Mouse (Mus musculus): Measurements from ENCODE around the gene Fbln1. TPM values are rescaled to one million over a fixed set of nuclear protein-coding genes. Genes with fewer than 3 reads are reported as not detected.
"Not testable (repeated sequence)": the region's sequence is repeated elsewhere in the genome, so short reads cannot be mapped to it uniquely, and the experiment has no call there.

Gene Fbln1
- total RNA-seq, 2 experiments from 2014 or later = 94.1 to 94.2 TPM

GRCm38 (mm10) chr15:85319924-85320668 is 114.3 kb downstream of the Fbln1 start:
- no peak for DNase-seq (ENCODE audit: low spot score)
- intact Hi-C loops (cut with DNase I) = loop anchor here (5.0 kb wide), 1 partner anchor 53 kb away; no protein-coding TSS in a partner anchor

- intact Hi-C loops (cut with DNase I) = no loop called here
- no peak for DNase-seq (ENCODE audit: low spot score)
Observed at GRCm38 (mm10) chr15:85323214-85323613, 117.5 kb downstream of the Fbln1 start.

GRCm38 (mm10) chr15:85324426-85324825 is 118.7 kb downstream of the Fbln1 start:
- intact Hi-C loops (cut with DNase I) = no loop called here
- DNase-seq (ENCODE audit: low spot score) = no peak

DNA sequence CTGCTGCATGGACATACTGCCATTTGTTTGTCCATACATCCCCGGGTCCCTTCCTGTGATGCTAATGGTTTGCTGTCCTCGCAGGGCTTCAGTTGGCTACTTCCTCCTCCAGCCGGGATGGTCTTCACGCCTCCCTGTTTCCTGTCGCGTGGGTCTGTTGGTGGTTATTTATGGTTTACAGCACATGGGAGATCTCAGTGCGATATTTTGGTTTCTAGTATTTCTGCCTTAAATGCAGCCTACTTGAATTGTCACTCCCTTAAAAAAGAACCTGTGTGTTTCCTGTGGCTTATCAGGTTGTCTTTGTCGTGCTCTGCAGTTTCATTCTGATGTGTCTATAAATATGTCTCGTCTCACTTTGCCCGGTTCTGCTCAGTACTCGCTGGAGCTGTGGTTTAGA is 122.1 kb downstream of the Fbln1 start:
- DNase-seq (ENCODE audit: low spot score) = no peak
- intact Hi-C loops (cut with DNase I) = no loop called here

- intact Hi-C loops (cut with DNase I); DNase-seq (ENCODE audit: low spot score): not testable (repeated sequence)
Observed at GRCm38 (mm10) chr15:85328455-85328854, 122.7 kb downstream of the Fbln1 start.

DNA sequence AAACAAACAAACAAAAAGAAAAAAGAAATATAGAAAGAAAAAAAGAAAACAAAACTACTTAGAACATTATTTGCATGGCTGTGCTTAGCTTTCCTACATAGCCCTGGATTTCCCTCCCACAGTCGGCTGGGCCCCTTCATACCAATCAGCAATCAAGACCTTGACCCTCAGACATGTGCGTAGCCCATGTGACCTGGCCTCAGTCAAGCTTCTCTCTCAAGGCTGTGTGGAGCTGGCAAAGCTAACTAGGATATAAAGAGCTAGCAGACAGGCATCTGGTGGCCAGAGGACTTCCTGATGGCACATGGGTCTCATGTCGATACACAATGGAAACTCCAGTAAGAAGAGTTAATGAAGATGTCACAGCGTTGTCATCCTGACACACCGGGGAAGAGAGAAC is 123.3 kb downstream of the Fbln1 start:
- intact Hi-C loops (cut with DNase I) = no loop called here
- DNase-seq (ENCODE audit: low spot score) = no peak

DNA sequence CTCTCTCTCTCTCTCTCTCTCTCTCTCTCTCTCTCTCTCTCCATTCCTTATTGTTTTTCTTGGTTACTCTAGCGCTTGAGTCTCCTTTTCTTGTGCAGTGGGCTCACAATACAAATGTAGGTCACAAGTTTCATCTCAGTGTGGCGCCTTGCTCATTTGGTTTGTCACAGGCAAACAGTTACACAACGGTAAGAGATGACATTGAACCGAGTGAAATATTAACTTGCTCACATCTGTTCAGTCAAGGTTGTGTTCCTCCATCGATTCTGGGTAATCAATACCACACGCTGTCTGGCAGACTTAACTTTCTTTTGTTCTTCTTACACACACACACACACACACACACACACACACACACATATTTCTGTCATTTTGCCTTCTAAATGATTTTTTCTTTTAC is 124.3 kb downstream of the Fbln1 start:
- no peak for DNase-seq (ENCODE audit: low spot score)
- intact Hi-C loops (cut with DNase I) = loop anchor here (10.0 kb wide), 1 partner anchor 385 kb away; no protein-coding TSS in a partner anchor

DNA sequence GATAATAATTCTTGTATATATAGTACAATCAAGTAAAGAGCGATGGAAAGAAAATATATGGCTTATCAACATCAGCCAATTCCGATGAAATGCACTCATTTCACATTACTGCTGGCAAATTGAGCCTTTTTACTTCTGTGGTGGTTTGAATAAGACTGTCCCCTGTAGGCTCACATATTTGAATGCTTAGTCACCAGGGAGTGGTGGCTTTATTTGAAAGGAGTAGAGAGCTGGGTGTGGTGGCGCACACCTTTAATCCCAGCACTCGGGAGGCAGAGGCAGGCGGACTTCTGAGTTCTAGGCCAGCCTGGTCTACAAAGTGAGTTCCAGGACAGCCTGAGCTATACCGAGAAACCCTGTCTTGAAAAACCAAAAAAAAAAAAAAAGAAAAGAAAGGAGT is 127.8 kb downstream of the Fbln1 start:
- DNase-seq (ENCODE audit: low spot score) = not testable (repeated sequence)
- intact Hi-C loops (cut with DNase I) = loop anchor here (10.0 kb wide), 1 partner anchor 381 kb away; no protein-coding TSS in a partner anchor

DNA sequence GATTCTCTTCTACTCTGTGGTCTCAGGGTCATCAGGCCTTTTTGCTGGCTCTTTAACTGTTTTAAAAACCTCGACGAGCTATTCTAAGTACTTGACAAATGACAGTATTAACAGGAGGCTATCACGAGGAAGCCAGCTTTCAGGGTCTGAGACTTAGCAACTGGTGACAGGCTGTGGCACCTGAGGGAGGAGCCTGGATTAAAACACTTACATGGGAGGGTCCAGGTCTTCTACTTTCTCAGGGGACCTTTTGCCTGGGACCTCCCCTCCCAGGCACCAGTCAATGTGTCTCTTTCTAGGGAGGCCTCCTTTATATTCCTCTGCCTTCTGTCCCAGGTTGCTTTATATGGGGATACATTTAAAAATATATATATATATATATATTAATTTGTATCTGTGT is 128.5 kb downstream of the Fbln1 start:
- intact Hi-C loops (cut with DNase I) = loop anchor here (10.0 kb wide), 1 partner anchor 381 kb away; no protein-coding TSS in a partner anchor
- DNase-seq (ENCODE audit: low spot score) = no peak

- intact Hi-C loops (cut with DNase I) = loop anchor here (10.0 kb wide), 1 partner anchor 379 kb away; no protein-coding TSS in a partner anchor
- no peak for DNase-seq (ENCODE audit: low spot score)
Observed at GRCm38 (mm10) chr15:85335671-85336300, 130.0 kb downstream of the Fbln1 start, which contains the start of gene Atxn10. Atxn10 (plus strand) TSS chr15:85336245.

Other genes starting within 250 kb of the Fbln1 start
- gene 5031439G07Rik, start 217.4 kb upstream of the Fbln1 start, total RNA-seq (2021) = 10 to 100 TPM; 20.5 to 21.3 TPM
- not detected for gene Upk3a, start 188.8 kb upstream of the Fbln1 start, total RNA-seq (2021)
- 1 to 10 TPM; 5.8 to 6.4 TPM for gene Fam118a, start 177.0 kb upstream of the Fbln1 start, total RNA-seq (2021)
- not detected for gene Smc1b, start 74.0 kb upstream of the Fbln1 start, total RNA-seq (2021)
- not detected for gene Ribc2, start 73.9 kb upstream of the Fbln1 start, total RNA-seq (2021)
- gene Atxn10, start 130.3 kb downstream of the Fbln1 start, total RNA-seq (2021) = 10 to 100 TPM; 73.8 to 84.8 TPM

Data from heart, postnatal 25 days (tissue).